Mouse (Mus musculus) liver, postnatal 0 days (tissue): ENCODE data around the gene Renbp.

Source experiments
- CTCF ChIP-seq: sonication (generic); IDR thresholded peaks from 2 replicates; pipeline ENCODE4 v1.5.1; 2016; ENCODE audit warnings: antibody characterized with exemption, low read depth
- EP300 ChIP-seq: IDR thresholded peaks from 2 replicates; pipeline ENCODE4 v1.6.1; 2016; ENCODE audit warnings: antibody characterized with exemption, low read depth, mild to moderate bottlenecking

DNA sequence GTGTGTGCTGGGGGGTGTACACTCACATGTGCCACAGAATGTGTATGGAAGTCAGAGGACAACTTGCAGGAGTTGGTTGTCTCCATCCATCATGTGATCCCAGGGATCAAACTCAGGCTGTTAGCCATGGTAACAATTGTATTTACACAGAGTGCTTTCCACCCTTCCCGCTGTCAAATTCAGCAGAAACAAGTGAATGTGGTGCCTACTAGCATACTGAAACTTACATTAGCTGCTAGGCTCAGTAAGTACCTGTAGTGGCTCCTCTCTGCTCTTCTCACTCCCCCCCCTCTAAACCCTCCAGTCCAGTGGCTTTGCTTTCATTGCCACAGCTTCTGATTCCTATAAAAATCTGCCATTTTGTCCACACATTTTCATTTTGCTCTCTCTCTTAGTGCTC, 47.1 kb upstream of the Renbp start:
- TF ChIP-seq CTCF (no peak), EP300 (no peak)
